Mouse (Mus musculus): Measurements from ENCODE around the gene Myo10. TPM values are rescaled to one million over a fixed set of nuclear protein-coding genes. Genes with fewer than 3 reads are reported as not detected.
"Not testable (repeated sequence)": the region's sequence is repeated elsewhere in the genome, so short reads cannot be mapped to it uniquely, and the experiment has no call there.

Gene Myo10
- total RNA-seq, 2 experiments from 2014 or later: 49.5 to 57.6 TPM

DNA sequence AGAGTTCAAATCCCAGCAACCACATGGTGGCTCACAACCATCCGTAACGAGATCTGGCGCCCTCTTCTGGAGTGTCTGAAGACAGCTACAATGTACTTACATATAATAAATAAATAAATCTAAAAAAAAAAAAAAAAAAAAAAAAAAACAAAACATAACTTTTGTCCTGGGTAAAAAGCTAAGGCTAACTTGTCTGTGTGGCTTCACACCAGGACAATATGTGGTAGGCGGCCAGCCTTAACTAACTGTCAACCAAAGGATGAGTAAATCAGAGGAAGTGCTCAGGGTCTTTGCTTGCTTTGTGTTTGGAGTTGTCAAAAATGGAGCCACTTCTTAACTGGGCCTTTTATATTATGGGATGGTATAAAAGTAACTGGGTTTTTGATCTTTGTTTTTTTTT lies 95.8 kb downstream of the Myo10 start:
- DNase-seq (ENCODE audit: low spot score in 2 of 2): not testable (repeated sequence)

- no peak for DNase-seq (ENCODE audit: low spot score in 2 of 2)
Observed at GRCm38 (mm10) chr15:25719270-25719669, 96.9 kb downstream of the Myo10 start.

DNA sequence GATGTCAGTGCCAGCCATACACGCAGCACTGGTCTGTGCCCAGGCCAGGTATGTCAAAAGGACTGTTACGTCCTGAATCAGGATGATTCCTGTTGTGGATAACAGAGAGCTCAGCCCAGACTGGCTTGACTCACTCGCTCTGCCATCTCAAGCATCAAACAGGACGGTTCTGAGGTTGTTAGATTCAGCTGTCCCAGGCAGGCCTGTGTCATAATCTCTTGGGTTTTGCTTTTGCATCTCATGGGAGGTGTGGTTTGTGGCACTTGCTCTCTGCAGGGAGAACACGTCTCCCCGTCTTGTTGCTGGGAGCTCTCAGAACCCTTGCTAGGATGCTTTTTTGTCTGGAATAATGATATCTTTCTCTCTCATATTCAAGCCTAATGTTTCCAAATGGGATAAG lies 97.9 kb downstream of the Myo10 start:
- no peak for DNase-seq (ENCODE audit: low spot score in 2 of 2)

DNA sequence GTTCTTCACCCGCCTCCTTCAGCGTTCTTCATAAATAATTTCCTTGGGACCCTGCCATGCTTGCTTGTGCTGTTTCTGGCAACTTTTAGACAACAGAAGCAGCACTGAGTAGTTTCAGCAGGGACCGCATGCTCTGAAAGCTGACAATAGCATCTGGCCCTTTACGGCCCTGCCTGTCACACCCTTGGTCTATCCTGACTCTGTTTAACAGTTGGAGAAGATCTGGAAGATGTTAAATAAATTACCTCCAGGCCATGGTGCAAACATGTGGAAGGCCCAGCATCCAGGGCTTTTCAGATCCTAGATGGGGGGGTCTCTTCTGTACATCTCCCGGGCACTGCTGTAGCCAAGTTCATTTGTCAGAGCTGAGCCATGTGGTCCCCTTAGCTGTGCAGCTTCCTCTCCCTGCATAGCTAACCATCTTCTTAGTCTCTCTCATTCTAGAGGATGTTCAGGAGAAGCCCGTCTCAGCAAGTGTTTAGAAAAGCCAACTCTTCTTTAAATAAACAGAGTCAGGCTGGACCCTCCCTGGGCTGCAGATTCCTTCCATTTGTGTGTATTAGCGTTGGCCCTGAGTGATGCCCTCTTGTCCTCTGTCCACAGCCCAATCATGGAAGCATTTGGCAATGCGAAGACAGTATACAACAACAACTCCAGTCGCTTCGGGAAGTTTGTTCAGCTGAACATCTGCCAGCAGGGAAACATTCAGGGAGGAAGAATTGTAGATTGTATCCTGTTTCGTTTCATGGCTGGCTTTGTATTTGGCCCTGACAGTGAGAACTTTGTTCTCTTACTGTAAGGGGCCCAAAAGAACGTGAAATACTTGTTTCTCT lies 101.2 kb downstream of the Myo10 start:
- peak in 1 of 2 experiments; percentile 36 for DNase-seq (ENCODE audit: low spot score in 2 of 2)

DNA sequence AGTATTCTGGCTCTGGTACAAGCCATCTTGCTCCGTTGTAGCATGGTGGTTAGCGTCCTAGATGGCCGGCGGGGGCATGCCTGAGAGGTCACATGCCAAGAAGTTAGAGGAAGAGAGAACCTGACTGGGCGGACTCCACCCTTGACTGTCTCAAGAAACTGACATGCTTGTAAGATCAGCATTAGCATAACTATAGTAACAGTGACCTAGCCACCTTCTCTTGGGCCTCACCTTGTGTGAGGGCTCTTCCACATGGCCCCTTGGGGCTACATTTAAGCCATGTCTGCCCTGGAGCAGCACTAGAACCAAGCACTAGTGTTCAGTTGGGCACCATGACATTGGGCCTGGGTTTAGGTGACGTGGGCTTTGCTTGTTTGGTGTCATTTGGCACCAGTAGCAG lies 102.2 kb downstream of the Myo10 start:
- DNase-seq (ENCODE audit: low spot score in 2 of 2): no peak

GRCm38 (mm10) chr15:25726814-25727213 lies 104.5 kb downstream of the Myo10 start:
- no peak for DNase-seq (ENCODE audit: low spot score in 2 of 2)

DNA sequence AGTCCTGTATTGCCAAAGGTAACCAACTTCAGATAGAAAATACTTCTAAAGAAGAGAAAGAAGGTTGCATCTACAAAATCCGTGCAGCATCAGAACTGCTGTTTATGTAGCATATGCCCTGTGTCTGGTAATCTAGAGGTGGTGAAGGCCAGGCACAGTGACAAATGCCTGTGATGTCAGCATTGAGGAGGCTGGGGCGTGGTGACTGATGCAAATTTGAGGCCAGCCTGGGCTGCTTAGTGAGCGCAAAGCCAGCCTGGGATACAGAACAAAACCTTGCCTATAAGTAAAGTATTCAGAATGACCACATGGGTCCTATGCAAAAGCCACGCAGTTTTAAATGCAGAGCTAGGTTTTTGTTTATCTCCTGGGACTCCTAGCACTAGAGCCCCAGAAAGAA lies 106.2 kb downstream of the Myo10 start:
- DNase-seq (ENCODE audit: low spot score in 2 of 2): no peak

DNA sequence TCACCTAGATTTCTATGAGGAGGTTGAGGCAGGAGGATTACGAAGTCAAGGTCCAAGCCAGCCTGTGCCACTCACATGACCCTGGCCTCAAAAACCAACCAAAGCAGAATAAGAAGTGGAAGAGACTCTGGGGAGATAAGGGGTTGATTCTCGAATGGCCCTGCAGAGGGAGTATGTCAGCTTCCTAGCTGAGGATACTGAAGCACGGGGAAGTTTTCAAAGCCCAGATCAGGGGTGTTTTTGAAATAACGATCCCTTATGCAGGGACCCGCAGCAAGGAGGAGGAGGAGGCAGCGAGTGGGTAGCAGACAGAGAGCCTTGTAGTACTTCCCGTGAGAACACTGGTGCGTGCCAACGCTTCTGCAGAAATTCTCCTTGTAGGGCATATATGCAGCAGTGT lies 108.7 kb downstream of the Myo10 start:
- peak in 1 of 2 experiments; percentile 32 for DNase-seq (ENCODE audit: low spot score in 2 of 2)

- DNase-seq (ENCODE audit: low spot score in 2 of 2): peak; percentile 71 to 74
Observed at GRCm38 (mm10) chr15:25732758-25733428, 110.6 kb downstream of the Myo10 start.

DNA sequence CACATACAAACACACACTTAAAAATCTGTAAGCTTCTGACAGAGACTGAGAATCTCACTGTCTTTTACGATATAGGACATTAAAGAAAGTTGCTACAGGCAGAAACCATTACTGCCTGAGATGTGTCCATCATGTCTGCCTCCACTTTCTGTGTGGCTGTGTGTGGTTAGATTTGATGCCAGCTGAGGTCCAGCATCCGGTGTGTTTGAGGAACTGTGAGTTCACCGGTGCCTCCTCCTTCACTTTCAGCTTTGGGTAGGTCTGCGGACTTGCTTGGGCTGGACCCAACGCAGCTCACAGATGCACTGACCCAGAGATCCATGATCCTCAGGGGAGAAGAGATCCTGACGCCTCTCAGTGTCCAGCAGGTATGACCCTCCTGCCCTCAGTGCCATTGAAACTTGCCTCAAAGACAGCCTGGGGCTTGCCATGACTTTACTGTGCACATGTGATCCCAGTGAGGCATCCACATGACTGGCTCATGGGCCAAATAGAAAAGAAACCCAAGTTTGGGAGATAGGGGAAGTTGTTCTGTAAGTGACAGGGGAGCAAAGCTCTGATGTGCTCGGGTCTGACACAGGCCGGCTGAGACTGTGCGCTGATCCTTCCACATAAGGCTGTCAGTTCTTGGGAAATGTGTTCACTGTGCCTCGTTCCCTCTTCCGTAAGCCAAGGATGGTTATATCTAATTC lies 111.6 kb downstream of the Myo10 start:
- DNase-seq (ENCODE audit: low spot score in 2 of 2): no peak

DNA sequence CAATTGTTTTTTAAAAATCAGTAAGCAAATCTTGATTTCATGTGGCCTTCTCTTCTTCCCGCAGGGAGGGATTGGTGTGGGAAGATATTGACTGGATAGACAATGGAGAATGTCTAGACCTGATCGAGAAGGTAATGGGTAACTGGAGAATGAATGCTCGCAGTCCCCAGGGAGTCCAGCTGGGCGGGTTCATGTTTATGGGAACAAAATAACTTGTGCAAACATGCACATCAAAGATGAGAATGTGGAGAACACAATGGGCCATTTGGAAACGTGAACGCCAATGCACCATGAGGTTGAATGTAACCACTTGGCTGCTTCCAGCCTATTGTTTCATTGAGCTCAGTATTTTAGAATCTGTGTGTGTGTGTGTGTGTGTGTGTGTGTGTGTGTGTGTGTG lies 114.2 kb downstream of the Myo10 start:
- no peak for DNase-seq (ENCODE audit: low spot score in 2 of 2)

- DNase-seq (ENCODE audit: low spot score in 2 of 2): no peak
Observed at GRCm38 (mm10) chr15:25740271-25740670, 117.9 kb downstream of the Myo10 start.

DNA sequence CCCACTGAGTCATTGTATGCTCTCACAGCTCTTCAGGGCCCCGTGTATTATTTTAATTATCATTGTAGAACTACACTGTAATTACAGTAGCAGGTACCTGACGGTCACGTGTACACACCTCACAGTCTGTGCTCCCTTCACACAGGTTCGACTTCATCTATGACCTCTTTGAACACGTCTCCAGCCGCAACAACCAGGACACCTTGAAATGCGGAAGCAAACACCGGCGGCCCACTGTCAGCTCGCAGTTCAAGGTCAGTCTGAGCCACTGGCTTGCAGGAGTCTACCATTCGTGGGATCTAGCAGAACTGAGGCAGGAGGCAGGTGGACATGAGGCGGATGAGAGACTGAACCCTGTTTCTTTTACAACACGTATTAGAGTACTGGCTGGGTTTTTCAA lies 119.9 kb downstream of the Myo10 start:
- DNase-seq (ENCODE audit: low spot score in 2 of 2): no peak

DNA sequence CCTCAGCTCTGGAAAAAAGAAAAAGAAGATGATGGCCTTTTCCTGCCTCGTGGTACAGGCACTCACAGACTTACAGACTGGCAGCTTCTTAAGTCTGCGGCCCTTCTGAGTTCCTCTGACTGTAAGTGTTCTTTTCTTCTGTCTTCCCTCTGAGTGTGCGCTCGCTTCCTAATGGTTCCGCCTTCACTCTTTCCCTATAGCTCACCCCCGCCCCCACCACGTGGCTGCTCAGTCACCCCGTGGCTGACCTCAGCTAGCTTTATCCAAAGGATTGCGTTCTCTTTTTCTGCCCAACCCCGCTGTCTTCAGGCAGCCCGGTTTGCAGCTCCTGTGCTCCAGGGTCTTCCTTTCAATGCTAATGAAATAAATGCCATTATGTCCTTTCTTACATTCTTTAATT lies 129.2 kb downstream of the Myo10 start:
- DNase-seq (ENCODE audit: low spot score in 2 of 2): no peak

- no peak for DNase-seq (ENCODE audit: low spot score in 2 of 2)
Observed at GRCm38 (mm10) chr15:25752597-25752996, 130.3 kb downstream of the Myo10 start.

DNA sequence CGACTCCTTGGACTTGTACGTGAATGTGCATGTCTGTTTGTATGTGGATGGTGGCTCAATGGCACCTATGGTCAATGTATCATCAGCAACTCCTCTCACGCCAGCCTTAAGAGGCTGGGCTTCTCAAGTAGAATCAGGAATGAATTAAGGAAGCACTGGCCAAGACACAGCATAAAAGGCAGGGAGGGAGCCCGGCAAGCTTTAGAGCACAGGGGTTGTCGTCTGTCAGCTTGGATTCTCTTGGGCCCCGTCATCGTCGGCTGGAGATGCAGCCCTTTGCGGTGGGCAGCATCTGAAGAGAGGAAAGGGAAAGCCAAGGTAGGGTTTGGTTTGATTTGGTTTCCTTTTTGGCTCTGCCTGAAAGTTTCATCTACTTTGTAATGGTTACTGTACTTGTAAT lies 130.7 kb downstream of the Myo10 start:
- no peak for DNase-seq (ENCODE audit: low spot score in 2 of 2)

GRCm38 (mm10) chr15:25753878-25754277 lies 131.6 kb downstream of the Myo10 start:
- no peak for DNase-seq (ENCODE audit: low spot score in 2 of 2)

DNA sequence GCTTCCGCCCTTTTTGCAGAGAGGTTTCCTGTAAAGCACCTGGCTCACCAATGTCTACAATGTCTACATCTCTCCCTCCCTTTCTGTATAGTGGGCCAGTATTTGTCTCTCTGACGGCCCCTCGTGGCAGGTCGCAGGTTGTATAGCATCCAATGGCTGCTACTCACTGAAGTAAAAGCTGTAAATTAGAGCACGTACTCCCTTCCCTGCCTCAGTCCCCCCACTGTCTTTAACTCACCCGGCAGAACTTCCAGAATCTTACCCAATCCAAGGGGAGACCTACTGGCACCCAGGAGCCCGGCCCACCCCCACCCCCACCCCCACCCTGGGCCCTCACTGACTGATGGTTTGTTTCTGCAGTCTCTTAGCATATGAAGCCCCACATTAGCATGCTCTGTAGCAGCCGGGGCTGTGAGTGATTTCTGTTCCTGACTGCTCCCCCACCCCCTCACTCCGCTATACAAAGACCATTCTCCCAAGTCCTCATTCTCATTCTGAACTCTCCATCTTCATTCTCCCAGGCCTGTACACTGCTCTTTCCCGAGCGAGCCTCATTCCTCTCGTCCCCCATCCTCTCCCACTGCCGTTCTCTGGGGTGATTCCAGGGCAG lies 132.1 kb downstream of the Myo10 start:
- DNase-seq (ENCODE audit: low spot score in 2 of 2): peak; percentile 54 to 71

- no peak for DNase-seq (ENCODE audit: low spot score in 2 of 2)
Observed at GRCm38 (mm10) chr15:25755536-25755935, 133.2 kb downstream of the Myo10 start.

GRCm38 (mm10) chr15:25756072-25756471 lies 133.7 kb downstream of the Myo10 start:
- no peak for DNase-seq (ENCODE audit: low spot score in 2 of 2)

- DNase-seq (ENCODE audit: low spot score in 2 of 2): peak in 1 of 2 experiments; percentile 32
Observed at GRCm38 (mm10) chr15:25758037-25758436, 135.7 kb downstream of the Myo10 start.

Data from layer of hippocampus, postnatal 14 days (tissue).